ENCODE assay signal across 12 mouse cellular contexts in the genomic region with DNA sequence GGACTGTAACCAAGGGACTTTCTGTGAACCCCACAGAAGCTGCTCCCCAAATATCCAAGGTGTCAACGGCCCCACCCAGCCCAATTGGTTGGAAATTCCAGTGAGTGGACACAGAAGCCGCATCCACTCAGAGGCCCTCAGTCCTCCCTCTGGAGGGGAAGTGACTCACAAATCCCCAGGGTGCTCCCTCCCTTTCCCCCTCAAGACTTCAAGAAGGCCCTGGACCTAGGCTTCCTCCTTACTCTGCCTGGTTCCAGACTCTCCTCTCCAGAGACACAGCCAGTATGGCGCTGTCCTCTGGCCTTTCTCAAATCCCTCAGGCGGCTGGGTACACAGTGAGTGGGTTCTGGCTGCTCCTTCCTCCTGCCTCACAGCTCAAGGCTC.
DNase-seq lines count a peak whose midpoint lies in the region; ATAC-seq and TF ChIP-seq lines count a peak whose summit lies in the region.
"Had no signal": no experiment of that assay in that cellular context is flagged by ENCODE, and none has a peak within 500 bp of the region (broad histone marks: within the 10 kb centered on the region; RNA-seq: fewer than 3 reads in every experiment).

No protein-coding gene starts in this region.

- DNase-seq in gastrocnemius, adult 2 months: no peak
- no peak for DNase-seq in gastrocnemius, postnatal 36 days
- peak; percentile 84 for DNase-seq in 3134 (ENCODE audit: extremely low read depth, insufficient read length, low spot score)
- no peak for DNase-seq in urinary bladder, postnatal 14 days (ENCODE audit: low spot score)
- DNase-seq in layer of hippocampus, adult 9-11 months: no peak
- DNase-seq in frontal cortex, adult 2 months (ENCODE audit: extremely low spot score in 1 of 2, low spot score in 1 of 2): no peak
- DNase-seq: cerebellum, postnatal 36 days; lung, embryonic 14.5 days had no signal

- TF ChIP-seq POLR2A in cortical plate, adult 2 months (IDR thresholded peaks at IDR 0.05; ENCODE audit: extremely low read depth, insufficient read depth, low read length): no peak

- WGBS in heart, embryonic 16.5 days: 61% methylated on average over 4 of the region's 4 CpGs

- no peak for TF ChIP-seq CTCF in gastrocnemius, adult 2 months (IDR thresholded peaks at IDR 0.05)
- no peak for TF ChIP-seq CTCF in cortical plate, adult 2 months (IDR thresholded peaks at IDR 0.05; ENCODE audit: extremely low read depth, insufficient read depth, low read length)

- H3K4me1 ChIP-seq in cortical plate, adult 2 months (ENCODE audit: control insufficient read depth, insufficient read depth, low read length): peaks cover 12% of the 10 kb centered on the region
- peaks cover 50% of the 10 kb centered on the region for H3K4me1 ChIP-seq in heart, embryonic 16.5 days (ENCODE audit: control insufficient read depth, insufficient read depth, low read length)

- ATAC-seq in heart, embryonic 16.5 days (replicated peaks; ENCODE audit: extremely low read depth, insufficient read depth, low FRiP score): no peak
- ATAC-seq: midbrain, embryonic 15.5 days had no signal

- intact Hi-C loops in gastrocnemius, adult 2 months (cut with DNase I): loop anchor here (2.0 kb wide), 1 partner anchor 41 kb away; no protein-coding TSS in a partner anchor
- intact Hi-C loops in gastrocnemius, postnatal 36 days (cut with DNase I): loop anchor here (5.0 kb wide), 1 partner anchor 40 kb away; no protein-coding TSS in a partner anchor

- H3K4me3 ChIP-seq in gastrocnemius, adult 2 months: 0 out of 2 replicates have a peak overlapping the region, but pooled peaks have one; percentile 9
- no peak overlapping the region for H3K4me3 ChIP-seq in cortical plate, adult 2 months (ENCODE audit: insufficient read depth, low read length)
- no peak overlapping the region for H3K4me3 ChIP-seq in heart, embryonic 16.5 days (ENCODE audit: low read length)
- H3K4me3 ChIP-seq: kidney, embryonic 15.5 days; midbrain, embryonic 15.5 days had no signal

- H3K36me3 ChIP-seq in heart, embryonic 16.5 days (ENCODE audit: control insufficient read depth, insufficient read depth): no peaks in the 10 kb centered on the region
- H3K36me3 ChIP-seq: midbrain, embryonic 15.5 days had no signal

- H3K27me3 ChIP-seq in heart, embryonic 16.5 days (ENCODE audit: control insufficient read depth, insufficient read depth, low read length): no peaks in the 10 kb centered on the region
- H3K27me3 ChIP-seq: kidney, embryonic 15.5 days; midbrain, embryonic 15.5 days had no signal

- no peaks in the 10 kb centered on the region for H3K9me3 ChIP-seq in heart, embryonic 16.5 days (replicated peaks; ENCODE audit: control insufficient read depth, low read length)
- H3K9me3 ChIP-seq: kidney, embryonic 15.5 days; midbrain, embryonic 15.5 days had no signal

- peak overlapping the region; percentile 38; the same call in 1 of the 2 replicates for H3K9ac ChIP-seq in heart, embryonic 16.5 days (ENCODE audit: low read length)
- H3K9ac ChIP-seq: kidney, embryonic 15.5 days; lung, embryonic 14.5 days; midbrain, embryonic 15.5 days had no signal

- H3K4me2 ChIP-seq in heart, embryonic 16.5 days (ENCODE audit: low read depth, low read length): peak overlapping the region; percentile 18; the same call in 1 of the 2 replicates
- H3K4me2 ChIP-seq: kidney, embryonic 15.5 days; lung, embryonic 14.5 days; midbrain, embryonic 15.5 days had no signal

- peak overlapping the region; percentile 94 for H3K27ac ChIP-seq in gastrocnemius, adult 2 months
- H3K27ac ChIP-seq in cortical plate, adult 2 months (ENCODE audit: insufficient read depth, low read length): peak overlapping the region; percentile 23
- H3K27ac ChIP-seq in heart, embryonic 16.5 days (ENCODE audit: low read length): peak overlapping the region; percentile 97
- H3K27ac ChIP-seq: kidney, embryonic 15.5 days; midbrain, embryonic 15.5 days had no signal

Comparison
In these comparisons a context has a peak if more than half of its experiments do, and no peak if none do; other contexts are left out.
1. H3K27ac ChIP-seq: peak in every context shown above with its lines; median percentile 97 in heart, embryonic 16.5 days; 94 in gastrocnemius, adult 2 months; 23 in cortical plate, adult 2 months.